Mouse (Mus musculus) midbrain, postnatal 0 days (tissue): ENCODE measurements at regions not wholly inside any gene's neighbourhood (a gene's known extent, or its start where the extent isn't known, plus 50 kb on each side); places are given as distances from the start of the nearest gene placed in this dataset.

Source experiments
- ATAC-seq: fragments of 200-750 bp; cut with Nextera tagmentation; 2 replicates; pipeline ENCODE4 v1.8.0; 2017; ENCODE audit warnings: moderate number of reproducible peaks, mild to moderate bottlenecking, moderate TSS enrichment, moderate library complexity; ENCODE audit not compliant: low FRiP score
- DNase-seq: peaks from one replicate; pipeline ENCODE4 v3.0.0-alpha.2; 2015; ENCODE audit warnings: low spot score
- H3K27ac ChIP-seq: fragments of 300-500 bp; sonication (generic); 2 replicates; pipeline ENCODE4 v1.5.1; 2014; ENCODE audit warnings: low read depth, mild to moderate bottlenecking, low read length, mixed read lengths
- H3K27me3 ChIP-seq: fragments of 300-500 bp; sonication (generic); 2 replicates; pipeline ENCODE4 v1.6.1; 2014; ENCODE audit warnings: low read length, control low read depth, mixed read lengths; ENCODE audit not compliant: insufficient read depth
- H3K36me3 ChIP-seq: fragments of 300-500 bp; sonication (generic); 2 replicates; pipeline ENCODE4 v1.6.1; 2014; ENCODE audit warnings: low read length, control low read depth, mixed read lengths; ENCODE audit not compliant: insufficient read depth
- H3K4me1 ChIP-seq: fragments of 300-500 bp; sonication (generic); 2 replicates; pipeline ENCODE4 v1.6.1; 2014; ENCODE audit warnings: mild to moderate bottlenecking, control low read depth, antibody characterized with exemption, low read length, mixed read lengths; ENCODE audit not compliant: insufficient read depth
- H3K4me2 ChIP-seq: fragments of 300-500 bp; sonication (generic); 2 replicates; pipeline ENCODE4 v1.6.1; 2014; ENCODE audit warnings: low read depth, mild to moderate bottlenecking, low read length, mixed read lengths; ENCODE audit not compliant: poor library complexity, severe bottlenecking
- H3K4me3 ChIP-seq: fragments of 300-500 bp; sonication (generic); 2 replicates; pipeline ENCODE4 v1.5.1; 2014; ENCODE audit warnings: low read depth, mild to moderate bottlenecking, low read length, moderate library complexity
- H3K9ac ChIP-seq: fragments of 300-500 bp; sonication (generic); replicated peaks from 2 replicates; pipeline ENCODE4 v1.6.1; 2014; ENCODE audit warnings: mild to moderate bottlenecking, low read length, moderate library complexity, mixed read lengths; ENCODE audit not compliant: poor library complexity, severe bottlenecking
- H3K9me3 ChIP-seq: fragments of 300-500 bp; sonication (generic); 2 replicates; pipeline ENCODE4 v1.6.1; 2016; ENCODE audit warnings: low read length, control low read depth
- CTCF ChIP-seq: IDR thresholded peaks from 2 replicates; pipeline ENCODE4 v1.5.1; 2016; ENCODE audit warnings: antibody characterized with exemption, mild to moderate bottlenecking
- WGBS: fragments of 180-500 bp; shearing (Covaris S2); extraction: QIAGEN DNeasy Blood & Tissue Kit; methylation state at CpG from one replicate; pipeline ENCODE4 v1.1.7; 2014; 5-methylcytosine and 5-hydroxymethylcytosine counted together

DNA sequence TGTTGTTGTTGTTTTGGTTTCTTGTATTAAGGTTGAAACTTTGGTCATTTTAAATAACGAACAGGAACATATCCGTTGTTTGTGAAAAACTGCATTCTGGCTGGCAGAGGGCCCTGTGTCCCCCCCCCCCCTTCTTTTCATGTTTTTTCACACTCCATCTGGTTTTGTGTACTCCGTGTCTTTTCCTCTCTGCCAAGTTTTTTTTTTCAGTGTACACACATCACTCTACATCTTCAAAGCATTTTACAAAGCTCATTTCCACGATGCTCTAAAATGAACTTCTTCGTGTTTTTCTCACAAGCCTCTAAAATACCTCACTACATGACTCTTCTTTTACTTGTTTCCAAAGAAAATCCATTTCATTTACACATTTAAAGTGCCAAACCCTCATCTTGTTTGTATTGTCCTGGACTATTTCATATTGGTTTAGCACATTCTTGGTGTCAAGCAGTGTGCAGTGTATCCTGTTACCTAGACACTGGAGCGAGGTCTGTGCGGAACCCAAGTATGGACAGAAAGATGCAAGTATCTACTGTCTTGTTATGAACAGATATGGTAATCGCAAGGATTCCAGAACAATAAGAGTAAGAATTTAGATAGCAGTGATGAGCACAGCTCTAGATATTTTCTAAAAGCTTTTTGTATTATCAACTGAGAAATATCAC, 503.5 kb upstream of the Hsf2 start:
- H3K4me2 ChIP-seq = no peak overlapping the region
- no peaks in the 10 kb centered on the region for H3K36me3 ChIP-seq
- no peaks in the 10 kb centered on the region for H3K9me3 ChIP-seq
- H3K4me3 ChIP-seq = no peak overlapping the region
- H3K27ac ChIP-seq = no peak overlapping the region
- DNase-seq (no peak), ATAC-seq (no peak)
- WGBS = 71% methylated on average over 8 of the region's 8 CpGs
- no peak overlapping the region for H3K9ac ChIP-seq
- no peak for TF ChIP-seq CTCF
- no peaks in the 10 kb centered on the region for H3K27me3 ChIP-seq
- H3K4me1 ChIP-seq = no peaks in the 10 kb centered on the region

DNA sequence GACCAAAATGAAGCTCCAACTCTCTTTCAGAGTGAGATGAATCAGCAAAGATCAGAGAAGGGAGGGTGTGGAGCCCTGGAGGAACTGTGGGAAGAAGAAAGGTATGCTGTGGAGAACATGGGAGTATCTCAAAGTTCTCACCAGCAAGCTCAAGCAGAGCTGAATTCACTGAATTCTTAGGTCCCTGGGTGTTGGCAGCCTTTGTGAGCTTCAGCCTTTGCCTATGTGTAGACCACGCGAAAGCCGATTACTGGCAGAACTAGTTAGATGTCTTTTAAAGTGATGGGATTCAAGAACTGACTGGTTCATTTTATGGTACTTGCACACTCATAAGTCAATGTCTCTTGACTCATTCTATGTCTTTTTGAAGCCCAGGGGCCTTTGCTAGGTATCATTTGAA, 491.2 kb upstream of the Hsf2 start:
- no peak overlapping the region for H3K27ac ChIP-seq
- no peaks in the 10 kb centered on the region for H3K9me3 ChIP-seq
- no peak overlapping the region for H3K4me3 ChIP-seq
- no peaks in the 10 kb centered on the region for H3K36me3 ChIP-seq
- H3K27me3 ChIP-seq = no peaks in the 10 kb centered on the region
- TF ChIP-seq CTCF = no peak
- no peaks in the 10 kb centered on the region for H3K4me1 ChIP-seq
- WGBS = 96% methylated on average over 3 of the region's 3 CpGs
- DNase-seq = no peak
- H3K4me2 ChIP-seq = no peak overlapping the region
- no peak for ATAC-seq
- H3K9ac ChIP-seq = no peak overlapping the region

DNA sequence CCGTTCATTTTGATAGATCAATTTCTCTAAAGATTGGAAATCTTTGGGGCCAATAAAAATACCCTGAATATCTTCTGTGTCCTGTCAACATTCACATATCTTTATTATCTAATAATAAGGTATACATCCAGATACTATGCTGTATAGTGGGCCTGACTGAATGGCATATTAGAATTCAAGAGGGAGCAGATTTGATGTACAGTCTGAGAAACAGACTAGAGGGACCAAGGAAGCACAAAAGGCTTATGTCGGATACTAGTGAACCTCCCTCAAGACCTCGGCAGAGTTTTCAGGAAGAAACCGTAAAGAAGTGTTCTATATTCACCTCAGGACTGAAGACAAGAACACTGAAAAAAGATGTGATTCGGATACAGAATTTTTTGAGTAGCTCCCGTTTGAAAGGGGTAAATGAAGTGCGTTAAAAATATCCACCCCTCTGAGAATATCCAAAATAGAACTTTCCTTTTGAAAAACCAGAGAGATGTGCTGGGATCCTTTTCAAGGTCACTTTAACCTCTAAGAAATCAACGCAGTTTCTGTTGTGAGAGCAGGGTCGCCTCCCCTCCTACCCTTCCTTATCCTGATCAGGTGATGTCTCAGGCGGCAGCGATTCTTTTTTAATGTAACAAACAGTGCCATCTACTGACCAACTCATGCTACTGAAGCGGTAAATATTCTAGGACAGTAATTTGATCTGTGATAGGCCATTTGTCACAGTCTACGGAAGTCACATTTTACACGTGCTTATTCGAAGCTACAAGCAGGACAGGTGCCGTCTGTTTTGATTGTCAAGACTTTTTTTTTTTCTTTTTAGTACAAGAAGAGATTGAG, 485.1 kb upstream of the Hsf2 start:
- ATAC-seq = peak; percentile 83
- H3K36me3 ChIP-seq = no peaks in the 10 kb centered on the region
- H3K4me3 ChIP-seq = no peak overlapping the region
- WGBS = 20% methylated on average over 16 of the region's 16 CpGs
- no peaks in the 10 kb centered on the region; the same call in 1 of the 2 replicates for H3K27me3 ChIP-seq
- peak overlapping the region; percentile 18; the same call in 1 of the 2 replicates for H3K4me2 ChIP-seq
- H3K9me3 ChIP-seq = no peaks in the 10 kb centered on the region
- peak; percentile 84 for TF ChIP-seq CTCF
- H3K4me1 ChIP-seq = no peaks in the 10 kb centered on the region
- peak; percentile 84 for DNase-seq
- no peak overlapping the region for H3K27ac ChIP-seq
- H3K9ac ChIP-seq = no peak overlapping the region

DNA sequence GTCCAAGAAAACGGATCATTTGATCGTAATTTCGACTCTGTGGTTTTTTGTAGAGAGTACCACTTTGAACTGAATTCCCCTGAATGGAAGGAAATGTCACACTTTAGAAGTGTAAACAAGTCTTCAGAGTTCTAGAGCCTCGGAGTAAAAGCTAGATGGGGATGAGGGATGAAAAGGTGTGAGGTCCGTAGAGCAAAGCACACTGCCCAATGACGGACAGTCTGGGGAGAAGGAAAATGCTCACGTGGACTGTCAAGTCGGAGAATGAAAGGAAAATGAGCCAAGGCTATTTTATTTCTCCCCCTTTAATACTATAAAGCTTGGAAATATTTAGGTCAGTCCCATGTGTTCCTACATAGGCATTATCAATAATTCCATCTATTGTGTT, 484.5 kb upstream of the Hsf2 start:
- Histone ChIP-seq H3K27me3 (no peaks in the 10 kb centered on the region; the same call in 1 of the 2 replicates), H3K36me3 (no peaks in the 10 kb centered on the region), H3K4me3 (no peak overlapping the region), H3K27ac (no peak overlapping the region), H3K4me1 (no peaks in the 10 kb centered on the region), H3K4me2 (no peak overlapping the region), H3K9ac (no peak overlapping the region), H3K9me3 (no peaks in the 10 kb centered on the region)
- 77% methylated on average over 8 of the region's 8 CpGs for WGBS
- no peak for TF ChIP-seq CTCF
- ATAC-seq = no peak
- DNase-seq = no peak

DNA sequence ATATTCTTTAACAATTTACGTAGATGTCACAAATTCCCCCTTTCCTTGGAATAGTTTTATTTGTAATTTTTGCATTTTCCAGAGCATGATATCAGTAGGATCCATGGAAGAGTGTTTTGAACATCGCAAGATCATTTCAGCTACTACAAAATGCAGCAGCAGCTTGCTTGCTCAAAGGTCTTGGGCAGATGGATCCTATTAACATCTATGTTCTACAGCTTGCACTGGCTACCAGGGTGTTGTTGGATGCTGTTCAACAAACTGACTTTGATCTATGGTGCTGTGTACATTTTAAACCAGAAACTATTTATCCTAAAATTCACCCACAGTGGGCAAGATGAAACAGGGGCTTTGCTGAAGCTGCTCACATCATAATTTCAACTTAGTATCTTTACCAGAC, 448.5 kb upstream of the Hsf2 start:
- H3K27ac ChIP-seq = no peak overlapping the region
- no peak for TF ChIP-seq CTCF
- ATAC-seq = no peak
- no peaks in the 10 kb centered on the region for H3K36me3 ChIP-seq
- peak; percentile 21 for DNase-seq
- H3K9ac ChIP-seq = no peak overlapping the region
- H3K9me3 ChIP-seq = no peaks in the 10 kb centered on the region
- no peak overlapping the region for H3K4me3 ChIP-seq
- H3K4me2 ChIP-seq = no peak overlapping the region
- H3K4me1 ChIP-seq = no peaks in the 10 kb centered on the region
- 86% methylated on average over 2 of the region's 2 CpGs for WGBS
- no peaks in the 10 kb centered on the region for H3K27me3 ChIP-seq

DNA sequence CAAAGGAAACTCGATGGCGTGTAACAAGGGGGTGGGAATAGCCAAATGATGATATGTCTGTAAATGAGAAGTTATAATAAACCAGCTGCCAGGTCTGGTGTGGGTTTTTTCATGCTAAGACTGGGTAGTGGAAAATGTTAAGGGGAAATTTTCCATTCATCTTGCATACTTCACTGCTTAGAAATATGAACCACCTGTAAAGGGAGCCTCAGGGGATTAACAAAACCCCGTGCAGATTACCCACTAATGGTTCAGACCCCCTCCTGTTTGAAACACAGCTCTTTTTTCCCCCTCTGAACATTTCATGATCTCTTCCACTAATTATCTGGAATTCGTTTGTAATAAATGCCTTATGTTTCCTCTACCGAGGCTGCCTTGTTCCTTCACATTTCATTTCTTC, 446.0 kb upstream of the Hsf2 start:
- no peaks in the 10 kb centered on the region for H3K4me1 ChIP-seq
- TF ChIP-seq CTCF = no peak
- no peak overlapping the region for H3K9ac ChIP-seq
- no peaks in the 10 kb centered on the region for H3K27me3 ChIP-seq
- no peaks in the 10 kb centered on the region for H3K9me3 ChIP-seq
- 65% methylated on average over 5 of the region's 5 CpGs for WGBS
- H3K4me2 ChIP-seq = no peak overlapping the region
- ATAC-seq = no peak
- H3K27ac ChIP-seq = no peak overlapping the region
- no peak overlapping the region for H3K4me3 ChIP-seq
- H3K36me3 ChIP-seq = no peaks in the 10 kb centered on the region
- no peak for DNase-seq
